Mouse (Mus musculus) limb, embryonic 13.5 days (tissue): Measurements from ENCODE around the gene Ube2l3. TPM values are rescaled to one million over a fixed set of nuclear protein-coding genes. Genes with fewer than 3 reads are reported as not detected.
A peak's percentile ranks its signal among the peaks of the same experiment; 100 is the strongest.
"Not testable (repeated sequence)": the region's sequence is repeated elsewhere in the genome, so short reads cannot be mapped to it uniquely, and the experiment has no call there.

Experiments used
- ATAC-seq: fragments of 200-750 bp; cut with Nextera tagmentation; 2 replicates; pipeline ENCODE4 v1.8.0; 2017; ENCODE audit warnings: low read depth, moderate number of reproducible peaks, moderate TSS enrichment; ENCODE audit not compliant: low FRiP score
- H3K27ac ChIP-seq: fragments of 300-500 bp; sonication (generic); 2 replicates; pipeline ENCODE4 v1.5.1; 2015; ENCODE audit warnings: inconsistent platforms, mild to moderate bottlenecking, moderate library complexity
- H3K27me3 ChIP-seq: fragments of 300-500 bp; sonication (generic); 2 replicates; pipeline ENCODE4 v1.6.1; 2015; ENCODE audit warnings: mild to moderate bottlenecking, inconsistent platforms
- H3K36me3 ChIP-seq: fragments of 300-500 bp; sonication (generic); 2 replicates; pipeline ENCODE4 v1.6.1; 2015; ENCODE audit warnings: inconsistent platforms, mild to moderate bottlenecking, moderate library complexity
- H3K4me1 ChIP-seq: fragments of 300-500 bp; sonication (generic); 2 replicates; pipeline ENCODE4 v1.6.1; 2015; ENCODE audit warnings: inconsistent platforms
- H3K4me2 ChIP-seq: fragments of 300-500 bp; sonication (generic); replicated peaks from 2 replicates; pipeline ENCODE4 v1.6.1; 2015; ENCODE audit warnings: inconsistent platforms, mild to moderate bottlenecking, moderate library complexity
- H3K4me3 ChIP-seq: fragments of 300-500 bp; sonication (generic); 2 replicates; pipeline ENCODE4 v1.5.1; 2015; ENCODE audit warnings: moderate library complexity, mild to moderate bottlenecking, inconsistent platforms
- H3K9ac ChIP-seq: fragments of 300-500 bp; sonication (generic); 2 replicates; pipeline ENCODE4 v1.6.1; 2015; ENCODE audit warnings: mild to moderate bottlenecking, inconsistent platforms
- H3K9me3 ChIP-seq: fragments of 300-500 bp; sonication (generic); 2 replicates; pipeline ENCODE4 v1.6.1; 2016; ENCODE audit warnings: inconsistent platforms
- WGBS: fragments of 180-500 bp; shearing (Covaris S2); methylation state at CpG from one replicate; pipeline ENCODE4 v1.1.7; 2015; 5-methylcytosine and 5-hydroxymethylcytosine counted together
- polyA plus RNA-seq: library from polyadenylated mRNA; unstranded; fragments of >200 nt; fragmentation: Nextera tagmentation; extraction: Ambion mirVana; gene quantifications from 2 replicates; pipeline ENCODE4 v1.2.1, GENCODE M21; 2015

Gene Ube2l3
- polyA plus RNA-seq, 1 experiment from 2014 or later = 360 TPM

DNA sequence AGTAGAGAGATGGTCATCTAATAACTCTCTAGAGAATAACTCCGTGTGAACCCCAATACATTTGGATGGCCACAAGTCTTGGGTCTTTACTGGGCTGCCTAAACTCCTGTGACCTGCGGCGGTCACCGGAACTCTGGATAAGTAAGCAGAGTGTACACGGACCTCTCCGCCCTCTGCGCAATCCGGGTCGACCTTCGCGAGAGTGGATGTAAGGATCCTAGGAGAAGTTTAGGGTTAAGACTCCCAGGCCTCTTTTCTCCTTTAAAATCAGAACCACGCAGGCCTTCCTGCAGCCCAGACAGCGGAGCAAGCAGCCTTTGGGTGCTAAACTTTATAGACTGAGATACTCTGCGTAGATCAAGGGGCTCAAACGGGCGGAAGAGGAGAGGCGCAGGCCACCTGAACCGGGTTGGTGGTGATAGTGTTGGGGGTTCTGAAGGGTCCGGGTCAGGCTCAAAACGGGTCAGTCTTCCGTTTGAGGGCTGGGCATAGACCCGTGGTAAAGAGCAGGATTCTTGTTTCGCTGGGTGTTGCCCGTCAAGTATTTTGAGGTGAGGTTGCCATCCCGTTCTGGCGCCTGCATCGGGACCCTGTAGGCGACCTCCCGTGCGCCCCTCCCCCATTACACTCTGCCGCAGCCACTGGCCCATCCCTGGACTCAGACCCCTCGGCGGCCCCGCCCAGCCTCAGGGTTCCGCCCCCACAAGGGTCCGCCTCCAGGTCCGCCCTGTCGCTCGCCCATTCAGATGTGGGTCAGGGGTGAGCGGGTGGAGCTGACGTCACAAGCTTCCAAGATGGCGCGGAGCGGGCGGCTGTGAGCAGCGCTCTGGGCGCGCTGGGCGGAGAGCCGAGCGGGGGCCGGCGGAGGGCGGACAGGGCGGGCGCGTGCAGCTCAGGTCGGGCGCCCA, 30.6 kb upstream of the Ube2l3 start, which contains the start of gene Hic2:
TSS of gene Hic2 (plus strand) at position 779 of the 908 bp plus-strand sequence.
- WGBS = 1% methylated on average over 55 of the region's 59 CpGs
- H3K27ac ChIP-seq = peak within 1 kb of the TSS; percentile 86
- H3K4me2 ChIP-seq = peak within 1 kb of the TSS; percentile 95
- H3K36me3 ChIP-seq = no peaks in the 10 kb centered on the region
- ATAC-seq = peak; percentile 98
- peak within 1 kb of the TSS; percentile 93 for H3K9ac ChIP-seq
- H3K4me3 ChIP-seq = peak within 1 kb of the TSS; percentile 87
- H3K27me3 ChIP-seq = no peaks in the 10 kb centered on the region
- peaks cover 40% of the 10 kb centered on the region for H3K4me1 ChIP-seq
- H3K9me3 ChIP-seq = peaks cover 7% of the 10 kb centered on the region; the same call in 1 of the 2 replicates

DNA sequence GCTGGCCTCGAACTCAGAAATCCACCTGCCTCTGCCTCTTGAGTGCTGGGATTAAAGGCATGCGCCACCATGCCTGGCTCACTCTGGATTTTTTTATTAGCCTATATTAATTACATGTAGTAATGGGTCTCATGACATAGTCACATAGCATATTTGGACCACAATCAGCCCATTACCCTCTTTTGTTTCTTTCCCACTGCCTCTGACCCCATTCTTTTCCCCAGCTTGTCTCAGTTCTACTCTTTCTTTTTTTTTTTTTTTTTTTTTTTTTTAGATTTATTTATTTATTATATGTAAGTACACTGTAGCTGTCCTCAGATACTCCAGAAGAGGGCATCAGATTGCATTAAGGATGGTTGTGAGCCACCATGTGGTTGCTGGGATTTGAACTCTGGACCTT, 29.1 kb upstream of the Ube2l3 start:
- not testable (repeated sequence) for H3K9me3 ChIP-seq, H3K27me3 ChIP-seq, H3K9ac ChIP-seq, ATAC-seq, H3K4me2 ChIP-seq, H3K27ac ChIP-seq, H3K4me3 ChIP-seq, H3K36me3 ChIP-seq
- H3K4me1 ChIP-seq = peaks cover 27% of the 10 kb centered on the region
- WGBS = 96% methylated on average over 2 of the region's 2 CpGs

DNA sequence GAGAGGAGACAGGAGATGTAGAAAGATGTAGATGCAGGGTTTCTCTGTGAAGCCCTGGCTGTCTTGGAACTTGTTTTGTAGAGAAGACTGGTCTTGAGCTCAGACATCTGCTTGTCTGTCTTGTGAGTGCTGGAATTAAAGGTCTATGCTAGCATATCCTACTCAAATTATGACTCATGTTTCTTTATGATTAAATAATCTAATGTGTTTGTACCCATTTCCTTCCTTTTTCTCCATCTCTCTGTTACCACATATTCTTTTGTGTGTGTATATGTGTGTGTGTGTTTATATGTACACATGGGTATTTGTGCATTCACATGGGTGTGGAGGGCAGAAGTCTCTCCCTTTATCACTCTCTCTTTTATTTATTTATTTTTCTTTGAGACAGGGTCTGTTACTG, 24.0 kb upstream of the Ube2l3 start:
- H3K36me3 ChIP-seq = no peaks in the 10 kb centered on the region

DNA sequence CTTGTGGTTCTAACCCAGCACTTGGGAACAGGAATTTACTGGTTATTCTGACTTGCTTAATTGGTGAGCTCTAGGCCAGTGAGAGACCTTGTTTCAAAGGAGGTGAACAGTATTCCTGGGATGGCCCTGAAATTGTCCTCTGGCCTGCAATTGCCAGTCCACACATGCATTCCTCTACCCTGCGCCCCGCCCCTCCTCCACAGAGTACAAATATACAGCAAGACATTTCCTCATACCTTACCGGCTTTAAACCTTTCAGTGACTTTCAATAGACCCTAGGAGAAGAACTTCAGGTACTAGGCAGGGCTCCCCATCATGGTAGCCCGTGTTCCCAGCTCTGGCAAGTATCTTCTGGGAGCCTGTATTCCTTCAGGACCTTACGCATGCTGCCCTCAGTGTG, 23.1 kb upstream of the Ube2l3 start:
- Histone ChIP-seq H3K4me3 (no peak overlapping the region), H3K4me2 (no peak overlapping the region), H3K9ac (no peak overlapping the region), H3K27ac (no peak overlapping the region), H3K36me3 (no peaks in the 10 kb centered on the region), H3K9me3 (peaks cover 7% of the 10 kb centered on the region; the same call in 1 of the 2 replicates), H3K4me1 (no peaks in the 10 kb centered on the region; the same call in 1 of the 2 replicates), H3K27me3 (no peaks in the 10 kb centered on the region)
- ATAC-seq = no peak
- 84% methylated on average over 5 of the region's 5 CpGs for WGBS

More for the DNA sequence above, 24.0 kb upstream of the Ube2l3 start:
- no peaks in the 10 kb centered on the region for H3K27me3 ChIP-seq
- H3K27ac ChIP-seq = no peak overlapping the region
- H3K9me3 ChIP-seq = peaks cover 7% of the 10 kb centered on the region; the same call in 1 of the 2 replicates
- no peak overlapping the region for H3K4me3 ChIP-seq
- no peaks in the 10 kb centered on the region for H3K4me1 ChIP-seq
- H3K9ac ChIP-seq = no peak overlapping the region
- no peak overlapping the region for H3K4me2 ChIP-seq
- no peak for ATAC-seq

DNA sequence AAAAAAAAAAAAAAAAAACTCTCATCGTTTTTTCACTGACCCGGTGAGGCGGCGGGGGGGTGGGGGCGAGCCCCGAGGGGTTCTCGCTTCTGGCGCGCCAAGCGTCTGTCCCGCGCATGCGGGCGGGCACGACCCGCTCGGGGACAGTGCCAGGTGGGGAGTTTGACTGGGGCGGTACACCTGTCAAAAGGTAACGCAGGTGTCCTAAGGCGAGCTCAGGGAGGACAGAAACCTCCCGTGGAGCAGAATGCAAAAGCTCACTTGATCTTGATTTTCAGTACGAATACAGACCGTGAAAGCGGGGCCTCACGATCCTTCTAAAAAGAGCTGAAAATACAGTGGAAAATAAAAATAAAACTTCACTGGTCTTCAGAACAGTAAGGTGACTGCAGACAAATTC, 19.7 kb upstream of the Ube2l3 start:
- peak; percentile 100 for ATAC-seq
- Histone ChIP-seq H3K27ac (no peak overlapping the region), H3K27me3 (no peaks in the 10 kb centered on the region), H3K36me3 (no peaks in the 10 kb centered on the region), H3K9me3 (no peaks in the 10 kb centered on the region), H3K4me2 (no peak overlapping the region), H3K4me1 (peaks cover 6% of the 10 kb centered on the region; the same call in 1 of the 2 replicates), H3K4me3 (no peak overlapping the region), H3K9ac (no peak overlapping the region)
- 31% methylated on average over 25 of the region's 25 CpGs for WGBS

DNA sequence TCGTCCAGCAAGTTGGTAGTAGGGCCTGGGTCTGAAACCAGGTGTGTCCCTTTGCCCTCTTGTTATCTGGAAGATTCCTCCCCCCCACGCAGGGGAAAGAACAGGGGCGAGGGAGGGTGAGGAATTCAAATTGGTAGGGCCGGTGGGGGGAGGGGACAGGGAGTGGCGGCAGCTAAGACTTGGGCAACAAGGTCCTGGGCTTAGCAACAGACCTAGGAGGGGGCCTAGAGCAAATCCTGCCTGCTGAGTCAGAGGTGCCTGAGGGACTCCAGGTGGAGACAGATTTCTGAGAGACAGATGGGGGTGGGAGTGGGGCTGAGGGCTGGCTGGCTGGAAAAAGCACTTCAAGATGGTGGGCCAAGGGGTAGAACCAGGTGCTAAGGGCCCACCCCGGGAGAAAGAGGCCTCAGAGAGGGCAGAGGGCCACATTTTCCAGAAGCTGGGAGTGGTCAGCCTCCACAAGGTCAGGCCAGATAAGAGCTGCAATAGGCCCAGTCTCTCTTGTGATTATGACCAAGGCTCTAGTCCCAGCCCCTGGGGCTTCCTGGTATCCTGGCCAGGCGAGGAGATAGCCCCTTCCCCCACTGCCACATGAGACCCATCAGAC, 17.8 kb upstream of the Ube2l3 start:
- no peak for ATAC-seq
- H3K27ac ChIP-seq = no peak overlapping the region
- WGBS = 20% methylated on average over 7 of the region's 7 CpGs

DNA sequence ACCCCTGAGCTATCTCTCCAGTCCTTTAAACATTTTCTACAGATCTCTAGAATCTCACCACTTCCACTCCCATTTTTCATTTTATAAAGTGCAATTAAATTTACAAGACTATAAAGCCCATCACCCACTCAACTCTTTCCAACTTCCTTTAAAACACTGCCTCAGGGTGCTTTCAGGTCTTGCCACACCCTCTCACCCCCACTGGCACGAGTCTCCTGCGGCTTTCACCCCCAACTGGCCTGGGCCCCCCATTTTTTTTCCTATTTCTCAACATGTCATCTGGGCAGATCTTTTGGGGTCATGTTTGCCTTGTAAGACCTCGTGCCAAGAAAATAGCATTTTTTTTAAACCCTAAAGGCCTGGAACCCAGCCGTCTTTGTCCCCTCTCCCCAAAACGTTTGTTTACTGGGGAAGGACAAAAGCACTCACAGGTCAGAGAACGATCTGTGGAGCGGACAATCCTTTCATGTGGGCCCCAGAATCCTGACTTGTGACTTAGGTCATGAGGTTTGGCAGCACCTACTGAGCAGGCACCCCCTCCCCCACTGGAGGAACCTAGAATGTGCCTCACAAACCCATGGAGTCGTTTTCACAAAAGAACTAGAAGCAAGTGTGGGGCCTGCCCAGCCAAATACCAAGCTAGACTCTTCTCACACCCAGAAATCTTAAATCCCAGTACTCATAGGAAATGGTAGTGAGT, 14.6 kb upstream of the Ube2l3 start:
- Histone ChIP-seq H3K9ac (no peak overlapping the region), H3K36me3 (no peaks in the 10 kb centered on the region), H3K4me3 (no peak overlapping the region), H3K9me3 (no peaks in the 10 kb centered on the region), H3K27ac (no peak overlapping the region), H3K27me3 (peaks cover 3% of the 10 kb centered on the region; the same call in 1 of the 2 replicates), H3K4me2 (no peak overlapping the region), H3K4me1 (peaks cover 6% of the 10 kb centered on the region; the same call in 1 of the 2 replicates)
- WGBS = 43% methylated on average over 8 of the region's 8 CpGs
- ATAC-seq = no peak

More for the DNA sequence above, 17.8 kb upstream of the Ube2l3 start:
- Histone ChIP-seq H3K36me3 (no peaks in the 10 kb centered on the region), H3K4me1 (peaks cover 6% of the 10 kb centered on the region; the same call in 1 of the 2 replicates), H3K27me3 (no peaks in the 10 kb centered on the region), H3K9ac (no peak overlapping the region), H3K4me2 (no peak overlapping the region), H3K4me3 (no peak overlapping the region), H3K9me3 (no peaks in the 10 kb centered on the region)

DNA sequence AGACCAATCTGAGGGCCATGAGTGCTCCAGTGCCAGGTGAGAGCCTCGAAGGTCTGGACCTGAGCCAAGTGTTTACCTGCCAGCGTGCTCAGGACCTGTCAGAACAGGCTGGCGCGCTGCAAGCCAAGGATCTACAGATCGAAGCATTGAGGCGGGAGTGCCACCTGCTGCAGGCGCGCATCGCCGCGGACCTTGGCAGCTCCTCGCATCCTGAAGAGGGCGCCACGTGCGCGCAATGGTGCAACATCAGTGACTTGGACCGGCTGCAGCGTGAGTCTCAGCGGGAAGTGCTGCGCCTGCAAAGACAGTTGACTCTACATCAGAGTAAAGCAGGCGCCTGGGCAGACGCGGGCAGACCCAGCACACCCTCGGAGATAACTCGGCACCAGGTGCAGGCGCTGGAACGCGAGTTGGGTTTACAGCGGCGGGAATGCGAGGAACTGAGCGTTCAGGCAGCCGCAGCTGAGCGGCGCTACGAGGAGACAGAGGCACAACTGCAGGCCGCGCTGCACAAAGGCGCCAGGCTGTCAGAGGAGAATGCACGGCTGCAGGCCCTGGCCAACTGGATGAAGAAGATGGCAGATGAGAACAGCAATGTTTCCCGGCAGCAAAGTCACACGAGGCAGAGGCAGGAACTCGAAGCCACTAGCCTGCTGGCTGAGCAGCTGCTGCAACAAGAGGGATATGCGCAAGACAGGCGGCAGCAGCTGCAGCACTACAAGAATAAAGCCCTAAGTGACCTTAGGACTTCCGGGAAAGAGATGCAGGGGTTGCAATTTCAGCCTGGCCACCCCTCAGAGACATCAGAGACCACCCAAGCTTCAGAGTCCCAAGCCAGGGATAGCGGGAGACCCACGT, 7.8 kb upstream of the Ube2l3 start:
- Histone ChIP-seq H3K9me3 (no peaks in the 10 kb centered on the region), H3K27ac (no peak overlapping the region), H3K4me2 (peak overlapping the region; percentile 99), H3K27me3 (peaks cover 46% of the 10 kb centered on the region), H3K9ac (peak overlapping the region; percentile 62), H3K4me3 (peak overlapping the region; percentile 64), H3K4me1 (peaks cover 20% of the 10 kb centered on the region), H3K36me3 (no peaks in the 10 kb centered on the region)
- WGBS = 7% methylated on average over 48 of the region's 48 CpGs
- ATAC-seq = peak; percentile 55

DNA sequence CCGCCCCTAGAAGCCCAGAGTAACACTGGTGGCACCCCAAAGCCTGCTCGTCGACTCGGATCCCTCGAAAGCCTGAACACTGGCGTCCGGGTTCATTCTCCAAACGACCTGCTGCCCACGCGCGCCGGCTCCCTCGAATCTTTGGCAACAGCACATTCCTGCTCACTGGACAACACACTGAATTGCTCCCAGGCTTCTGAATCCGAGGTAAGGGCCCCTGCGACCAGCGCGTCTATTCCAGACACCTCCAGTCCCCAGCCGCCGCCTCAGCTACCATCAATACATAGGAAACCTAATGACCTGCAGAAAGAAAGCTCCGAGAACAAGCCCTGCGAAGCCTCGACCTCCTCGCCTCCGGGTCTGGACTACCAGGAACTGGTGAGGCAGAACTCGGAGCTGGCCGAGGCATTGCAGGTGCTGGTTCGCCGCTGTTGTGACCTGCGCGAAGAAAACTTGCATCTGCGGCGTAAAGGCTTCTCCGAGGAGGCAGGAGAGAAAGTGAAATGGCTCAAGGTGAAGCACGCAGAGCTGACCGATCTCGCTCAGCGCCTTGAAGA, 7.0 kb upstream of the Ube2l3 start:
- Histone ChIP-seq H3K36me3 (no peaks in the 10 kb centered on the region), H3K4me3 (peak overlapping the region; percentile 64), H3K4me2 (peak overlapping the region; percentile 99), H3K9me3 (0 out of 2 replicates have a peak, but pooled peaks cover 2% of the 10 kb centered on the region), H3K27me3 (peaks cover 46% of the 10 kb centered on the region), H3K27ac (no peak overlapping the region), H3K9ac (peak overlapping the region; percentile 66; the same call in 1 of the 2 replicates), H3K4me1 (peaks cover 20% of the 10 kb centered on the region)
- ATAC-seq = peak; percentile 3; the same call in 1 of the 2 replicates
- 2% methylated on average over 37 of the region's 37 CpGs for WGBS

DNA sequence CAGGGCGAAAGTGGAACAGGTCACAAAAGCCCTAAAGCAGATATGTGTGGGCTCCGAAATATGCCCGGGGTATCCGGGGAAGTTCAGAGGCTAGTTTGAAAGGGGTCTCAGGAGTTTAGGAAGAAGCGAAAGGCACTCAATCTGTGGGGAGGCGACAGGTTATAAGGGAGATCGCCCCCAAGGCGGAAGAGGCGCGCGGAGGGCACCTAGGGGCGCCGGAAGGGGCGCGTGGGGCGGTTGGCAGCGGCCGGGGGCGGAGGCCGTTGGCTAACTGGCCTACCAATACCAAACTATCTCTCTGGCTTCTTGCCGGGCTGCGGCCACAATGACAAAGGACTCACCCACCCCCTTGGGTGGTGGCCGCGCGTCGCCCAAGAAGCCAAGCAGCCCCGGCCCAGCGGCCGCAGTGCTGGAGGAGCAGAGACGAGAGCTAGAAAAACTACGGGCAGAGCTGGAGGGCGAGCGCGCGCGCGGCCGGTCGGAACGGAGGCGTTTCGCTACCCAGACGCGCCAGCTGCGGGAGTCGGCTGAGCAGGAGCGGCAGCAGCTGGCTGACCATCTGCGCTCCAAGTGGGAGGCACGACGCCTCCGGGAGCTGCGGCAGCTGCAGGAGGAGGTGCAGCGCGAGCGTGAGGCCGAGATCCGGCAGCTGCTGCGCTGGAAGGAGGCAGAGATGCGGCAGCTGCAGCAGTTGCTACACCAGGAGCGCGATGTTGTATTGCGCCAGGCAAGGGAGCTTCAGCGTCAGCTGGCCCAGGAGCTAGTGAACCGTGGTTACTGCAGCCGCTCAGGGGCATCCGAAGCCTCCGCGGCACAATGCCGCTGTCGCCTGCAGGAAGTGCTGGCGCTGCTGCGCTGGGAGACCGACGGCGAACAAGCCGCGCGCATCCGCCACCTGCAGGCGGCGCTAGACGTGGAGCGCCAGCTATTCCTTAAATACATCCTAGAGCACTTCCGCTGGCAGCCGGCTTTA, 6.2 kb upstream of the Ube2l3 start, which contains the start of gene Rimbp3:
TSS of gene Rimbp3 (plus strand) at position 215 of the 973 bp plus-strand sequence.
- peak within 1 kb of the TSS; percentile 99 for H3K4me2 ChIP-seq
- no peaks in the 10 kb centered on the region for H3K36me3 ChIP-seq
- peak within 1 kb of the TSS; percentile 10; the same call in 1 of the 2 replicates for H3K27ac ChIP-seq
- peaks cover 46% of the 10 kb centered on the region for H3K27me3 ChIP-seq
- H3K9me3 ChIP-seq = 0 out of 2 replicates have a peak, but pooled peaks cover 2% of the 10 kb centered on the region
- H3K4me1 ChIP-seq = peaks cover 20% of the 10 kb centered on the region
- under 1% methylated on average over 85 of the region's 85 CpGs for WGBS
- H3K9ac ChIP-seq = peak within 1 kb of the TSS; percentile 66
- peak; percentile 85 for ATAC-seq
- peak within 1 kb of the TSS; percentile 64 for H3K4me3 ChIP-seq
